Mouse (Mus musculus): ENCODE results near the gene Epha7. TPM values are rescaled to one million over a fixed set of nuclear protein-coding genes. Genes with fewer than 3 reads are reported as not detected.

Gene Epha7
- polyA plus RNA-seq, 1 experiment from 2014 or later: 46.1 TPM

DNA sequence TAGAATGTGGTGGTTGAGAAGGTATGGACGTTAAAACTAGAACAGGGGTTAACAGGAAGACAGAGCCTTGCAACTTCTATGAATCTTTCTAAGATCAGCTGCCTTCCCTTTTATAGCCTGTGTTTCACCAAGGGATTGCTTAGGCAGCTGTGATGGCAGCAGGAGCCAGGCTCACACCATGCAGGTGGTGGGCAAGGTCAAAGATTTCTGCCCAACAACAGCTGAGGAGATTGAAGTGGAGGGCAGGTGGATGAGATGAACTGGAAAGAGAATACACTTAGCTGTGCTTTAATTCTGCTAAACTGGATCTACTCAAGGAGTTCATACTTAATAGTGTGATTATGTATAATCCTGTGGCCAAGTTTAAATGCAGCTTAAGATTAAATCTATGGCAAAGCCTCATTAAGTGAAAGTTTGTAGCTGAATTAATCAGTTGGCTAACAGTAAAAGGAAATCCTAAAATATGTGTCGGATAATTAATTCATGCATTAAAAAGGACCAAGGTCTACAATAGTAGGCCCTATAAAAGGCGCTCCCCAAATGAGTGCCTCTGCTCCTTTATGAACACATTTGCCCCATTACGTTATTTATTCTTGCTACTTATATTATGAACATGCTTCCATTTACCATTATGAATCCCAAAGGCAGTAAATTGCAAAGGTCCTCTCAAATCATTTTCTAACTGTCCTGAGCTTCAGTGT, 89.2 kb downstream of the Epha7 start:
- Histone ChIP-seq H3K9me3 (no peaks in the 10 kb centered on the region), H3K4me2 (no peak overlapping the region), H3K4me3 (no peak overlapping the region), H3K9ac (no peak overlapping the region), H3K4me1 (no peaks in the 10 kb centered on the region), H3K27me3 (no peaks in the 10 kb centered on the region), H3K27ac (no peak overlapping the region), H3K36me3 (no peaks in the 10 kb centered on the region)
- 73% methylated on average over 4 of the region's 4 CpGs for WGBS
- no peak for ATAC-seq (ENCODE audit: insufficient number of reproducible peaks, low FRiP score, low TSS enrichment, low read depth)

DNA sequence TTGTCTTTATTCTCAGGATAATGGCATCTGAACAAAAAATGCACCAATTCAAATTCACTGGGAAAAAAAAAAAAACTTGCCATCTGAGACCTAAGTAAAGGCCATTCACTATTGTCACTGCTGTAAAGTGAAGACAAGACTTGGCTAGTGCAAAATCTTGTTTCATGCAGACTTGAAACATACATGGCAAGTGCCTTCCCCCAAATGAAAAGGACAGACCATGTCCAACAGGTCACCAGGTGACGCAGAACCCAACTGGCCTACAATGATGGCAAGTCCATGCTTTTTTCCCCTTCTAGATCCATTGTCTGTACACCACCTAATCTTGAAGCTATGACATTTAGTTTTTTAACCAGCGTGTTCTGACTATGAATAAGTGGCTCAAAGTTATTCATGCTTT, 94.1 kb downstream of the Epha7 start:
- no peaks in the 10 kb centered on the region for H3K27me3 ChIP-seq
- no peak overlapping the region for H3K27ac ChIP-seq
- 96% methylated on average over 2 of the region's 2 CpGs for WGBS
- no peaks in the 10 kb centered on the region for H3K36me3 ChIP-seq
- H3K9me3 ChIP-seq: no peaks in the 10 kb centered on the region
- H3K4me1 ChIP-seq: no peaks in the 10 kb centered on the region
- no peak for ATAC-seq (ENCODE audit: insufficient number of reproducible peaks, low FRiP score, low TSS enrichment, low read depth)
- no peak overlapping the region for H3K4me2 ChIP-seq
- H3K4me3 ChIP-seq: no peak overlapping the region
- no peak overlapping the region for H3K9ac ChIP-seq

DNA sequence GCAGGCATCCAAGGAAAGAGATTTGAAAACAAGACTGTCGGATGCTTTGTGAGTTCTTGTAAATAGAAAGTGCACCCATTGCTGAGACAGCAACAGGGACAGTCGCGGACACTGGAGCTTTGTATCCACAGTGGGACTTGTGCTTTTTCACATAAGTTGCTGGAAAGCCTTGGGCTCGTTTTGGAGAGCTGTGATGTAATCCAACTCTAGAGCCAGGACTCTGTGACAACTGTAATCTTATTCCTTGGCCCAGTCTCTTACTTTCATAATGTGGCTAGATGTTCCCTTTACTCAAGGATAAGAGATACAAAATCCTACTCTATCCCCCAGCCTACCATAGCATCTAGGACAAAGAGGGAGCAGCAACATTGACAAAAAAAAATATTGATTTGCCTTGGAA, 97.2 kb downstream of the Epha7 start:
- H3K4me2 ChIP-seq: no peak overlapping the region
- no peak overlapping the region for H3K4me3 ChIP-seq
- 70% methylated on average over 4 of the region's 4 CpGs for WGBS
- no peaks in the 10 kb centered on the region for H3K9me3 ChIP-seq
- no peaks in the 10 kb centered on the region for H3K4me1 ChIP-seq
- no peaks in the 10 kb centered on the region for H3K27me3 ChIP-seq
- ATAC-seq (ENCODE audit: insufficient number of reproducible peaks, low FRiP score, low TSS enrichment, low read depth): no peak
- no peaks in the 10 kb centered on the region for H3K36me3 ChIP-seq
- H3K27ac ChIP-seq: no peak overlapping the region
- H3K9ac ChIP-seq: no peak overlapping the region

DNA sequence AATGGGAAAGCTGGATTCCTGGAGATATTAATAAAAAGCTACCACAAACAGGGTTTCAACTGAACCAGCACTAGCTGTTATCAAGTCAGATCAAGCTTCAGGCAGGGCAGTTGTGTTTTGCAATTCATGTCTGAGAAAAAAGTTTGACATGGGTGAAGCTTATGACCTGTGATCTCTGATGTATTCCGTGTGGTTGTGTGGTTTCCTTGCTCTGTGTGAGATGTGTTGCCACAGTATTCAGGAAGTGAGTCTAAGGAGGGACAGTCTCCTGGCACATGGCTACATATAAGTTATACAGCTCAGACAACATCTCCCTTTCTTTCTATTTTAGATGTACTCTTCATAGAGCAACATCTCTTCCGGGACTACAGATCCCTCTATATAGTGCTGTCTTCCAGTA, 99.1 kb downstream of the Epha7 start:
- H3K9ac ChIP-seq: no peak overlapping the region
- 82% methylated on average over 2 of the region's 2 CpGs for WGBS
- no peaks in the 10 kb centered on the region for H3K36me3 ChIP-seq
- H3K27me3 ChIP-seq: no peaks in the 10 kb centered on the region
- no peak for ATAC-seq (ENCODE audit: insufficient number of reproducible peaks, low FRiP score, low TSS enrichment, low read depth)
- H3K4me3 ChIP-seq: no peak overlapping the region
- H3K27ac ChIP-seq: no peak overlapping the region
- H3K9me3 ChIP-seq: no peaks in the 10 kb centered on the region
- H3K4me1 ChIP-seq: no peaks in the 10 kb centered on the region
- H3K4me2 ChIP-seq: no peak overlapping the region

DNA sequence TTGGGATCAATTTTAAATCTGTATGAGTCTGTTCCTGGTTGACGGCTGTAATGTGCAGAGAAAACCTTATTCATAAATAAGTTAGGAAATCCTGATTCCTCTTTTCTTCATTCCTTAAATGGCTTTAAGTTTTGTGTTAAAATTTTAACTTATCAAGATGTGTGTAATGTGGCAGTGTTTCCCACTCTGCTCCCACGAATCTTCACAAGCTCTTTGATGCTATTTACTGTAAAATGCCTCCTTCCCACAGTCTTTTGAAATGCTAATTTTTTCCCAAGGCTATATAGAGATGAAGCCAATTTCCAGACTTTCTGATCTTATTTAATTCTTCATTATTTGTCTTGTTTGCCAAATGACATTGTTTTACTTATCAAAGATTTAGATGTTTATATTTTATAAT, 100.7 kb downstream of the Epha7 start:
- Histone ChIP-seq H3K27me3 (no peaks in the 10 kb centered on the region), H3K36me3 (no peaks in the 10 kb centered on the region), H3K9ac (no peak overlapping the region), H3K9me3 (no peaks in the 10 kb centered on the region), H3K4me3 (no peak overlapping the region), H3K27ac (no peak overlapping the region), H3K4me1 (no peaks in the 10 kb centered on the region), H3K4me2 (no peak overlapping the region)
- 50% methylated on average over 2 of the region's 2 CpGs for WGBS
- no peak for ATAC-seq (ENCODE audit: insufficient number of reproducible peaks, low FRiP score, low TSS enrichment, low read depth)

DNA sequence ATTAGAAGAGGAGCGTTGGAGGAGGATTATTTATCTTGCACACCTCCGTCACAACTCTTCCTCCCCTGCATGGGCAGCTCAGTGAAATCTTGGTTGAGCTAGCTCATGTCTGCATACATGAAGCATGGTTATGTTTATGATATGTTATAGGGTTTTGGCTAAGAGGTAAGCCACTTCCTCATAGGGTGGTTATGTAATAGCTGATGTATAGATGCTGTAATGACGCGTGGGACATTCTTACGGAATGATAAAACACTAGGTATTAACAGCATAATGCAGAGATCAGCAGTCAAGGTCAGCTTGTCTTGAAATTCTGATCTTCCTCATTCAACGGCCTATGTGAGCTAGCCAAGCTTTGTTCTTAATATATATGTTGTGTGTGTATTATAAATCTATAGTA, 107.7 kb downstream of the Epha7 start:
- H3K27me3 ChIP-seq: no peaks in the 10 kb centered on the region
- no peak overlapping the region for H3K27ac ChIP-seq
- H3K9ac ChIP-seq: no peak overlapping the region
- H3K9me3 ChIP-seq: no peaks in the 10 kb centered on the region
- H3K36me3 ChIP-seq: no peaks in the 10 kb centered on the region
- no peak overlapping the region for H3K4me3 ChIP-seq
- no peaks in the 10 kb centered on the region for H3K4me1 ChIP-seq
- H3K4me2 ChIP-seq: no peak overlapping the region
- WGBS: 88% methylated on average over 6 of the region's 6 CpGs
- no peak for ATAC-seq (ENCODE audit: insufficient number of reproducible peaks, low FRiP score, low TSS enrichment, low read depth)

DNA sequence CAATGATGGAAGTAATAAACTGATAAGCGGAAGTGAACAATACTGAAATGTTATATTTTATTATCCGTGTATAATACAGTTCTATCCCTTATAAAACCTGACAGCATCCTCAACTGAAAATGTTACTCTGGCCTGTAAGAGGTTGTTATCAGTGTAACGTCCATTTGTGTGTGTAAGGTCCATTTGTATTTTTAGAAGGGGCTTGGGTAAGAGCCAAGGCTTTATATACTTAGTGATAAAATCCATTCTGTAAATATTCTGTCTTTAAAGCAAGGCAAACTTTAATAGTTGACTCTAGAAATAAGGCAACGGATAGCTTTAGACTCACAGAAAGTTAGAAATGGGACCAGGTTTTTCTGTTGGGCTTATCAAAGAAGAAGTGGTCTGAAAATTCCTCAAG, 113.1 kb downstream of the Epha7 start:
- no peaks in the 10 kb centered on the region for H3K36me3 ChIP-seq
- no peak overlapping the region for H3K9ac ChIP-seq
- WGBS: 79% methylated on average over 4 of the region's 4 CpGs
- no peaks in the 10 kb centered on the region for H3K4me1 ChIP-seq
- no peaks in the 10 kb centered on the region for H3K9me3 ChIP-seq
- H3K4me2 ChIP-seq: no peak overlapping the region
- no peak for ATAC-seq (ENCODE audit: insufficient number of reproducible peaks, low FRiP score, low TSS enrichment, low read depth)
- H3K27me3 ChIP-seq: no peaks in the 10 kb centered on the region
- no peak overlapping the region for H3K4me3 ChIP-seq
- H3K27ac ChIP-seq: no peak overlapping the region

DNA sequence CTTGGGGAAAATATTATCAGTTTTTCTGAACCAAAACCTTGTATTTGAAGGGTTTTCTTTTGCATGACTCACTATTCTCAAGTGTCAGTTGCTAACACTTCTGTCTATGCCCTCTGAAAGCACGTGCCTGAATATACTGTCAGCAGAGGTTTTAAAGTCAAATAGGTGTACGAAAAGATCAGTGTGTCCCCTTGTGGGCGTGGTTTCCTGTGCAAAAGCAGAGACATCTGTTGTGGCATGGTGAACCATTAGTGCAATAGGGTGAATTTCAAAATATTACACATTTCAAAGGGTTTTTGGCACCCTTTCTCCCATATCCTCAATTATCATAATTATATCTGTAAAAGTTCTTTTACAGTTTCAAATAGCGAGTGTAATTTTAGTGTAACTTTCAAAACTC, 120.5 kb downstream of the Epha7 start:
- no peak for ATAC-seq (ENCODE audit: insufficient number of reproducible peaks, low FRiP score, low TSS enrichment, low read depth)
- 69% methylated on average over 4 of the region's 4 CpGs for WGBS
- no peak overlapping the region for H3K4me3 ChIP-seq
- no peaks in the 10 kb centered on the region for H3K36me3 ChIP-seq
- no peak overlapping the region for H3K9ac ChIP-seq
- no peaks in the 10 kb centered on the region for H3K9me3 ChIP-seq
- no peaks in the 10 kb centered on the region for H3K4me1 ChIP-seq
- no peaks in the 10 kb centered on the region for H3K27me3 ChIP-seq
- H3K27ac ChIP-seq: no peak overlapping the region
- H3K4me2 ChIP-seq: no peak overlapping the region

DNA sequence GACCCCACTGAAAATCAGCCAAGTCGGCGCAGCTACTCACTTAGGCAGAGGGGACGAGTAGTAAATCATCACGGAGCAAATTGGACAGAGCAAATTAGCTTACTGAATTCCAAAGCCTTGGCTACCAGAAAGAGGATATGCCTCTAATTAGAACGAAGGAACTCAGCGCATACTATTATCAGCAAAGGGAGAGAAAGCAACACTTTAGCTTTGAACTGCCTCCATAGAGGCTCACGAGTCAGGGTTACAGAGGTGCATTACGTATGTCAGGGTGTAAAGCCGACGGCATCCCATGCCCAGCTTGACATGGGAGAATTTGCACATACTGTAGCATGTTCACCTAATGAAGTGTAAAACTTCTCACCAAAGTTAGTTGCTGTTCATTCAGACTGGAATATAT, 121.9 kb downstream of the Epha7 start:
- Histone ChIP-seq H3K4me1 (no peaks in the 10 kb centered on the region), H3K9ac (no peak overlapping the region), H3K9me3 (no peaks in the 10 kb centered on the region), H3K4me2 (no peak overlapping the region), H3K27ac (no peak overlapping the region), H3K4me3 (no peak overlapping the region), H3K27me3 (no peaks in the 10 kb centered on the region), H3K36me3 (no peaks in the 10 kb centered on the region)
- 46% methylated on average over 10 of the region's 10 CpGs for WGBS
- no peak for ATAC-seq (ENCODE audit: insufficient number of reproducible peaks, low FRiP score, low TSS enrichment, low read depth)

DNA sequence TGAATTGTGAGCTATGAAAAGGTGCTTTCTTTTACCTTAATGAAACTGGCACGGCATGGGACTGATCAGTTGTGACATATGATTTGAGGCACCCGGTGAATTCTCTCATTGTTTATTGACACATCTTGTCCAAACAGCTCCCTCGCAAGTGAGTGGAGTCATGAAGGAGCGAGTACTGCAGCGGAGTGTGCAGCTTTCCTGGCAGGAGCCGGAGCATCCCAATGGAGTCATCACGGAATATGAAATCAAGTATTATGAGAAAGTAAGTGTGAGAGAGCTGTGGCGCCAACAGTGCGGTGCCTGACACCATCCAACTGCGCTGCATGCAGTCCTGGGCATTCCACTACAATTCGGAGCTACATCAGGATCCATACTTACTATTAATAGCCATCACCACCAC, 122.6 kb downstream of the Epha7 start:
- H3K4me2 ChIP-seq: no peak overlapping the region
- no peaks in the 10 kb centered on the region for H3K4me1 ChIP-seq
- H3K9me3 ChIP-seq: no peaks in the 10 kb centered on the region
- ATAC-seq (ENCODE audit: insufficient number of reproducible peaks, low FRiP score, low TSS enrichment, low read depth): no peak
- H3K27ac ChIP-seq: no peak overlapping the region
- H3K4me3 ChIP-seq: no peak overlapping the region
- H3K27me3 ChIP-seq: no peaks in the 10 kb centered on the region
- no peak overlapping the region for H3K9ac ChIP-seq
- 84% methylated on average over 11 of the region's 11 CpGs for WGBS
- H3K36me3 ChIP-seq: no peaks in the 10 kb centered on the region

DNA sequence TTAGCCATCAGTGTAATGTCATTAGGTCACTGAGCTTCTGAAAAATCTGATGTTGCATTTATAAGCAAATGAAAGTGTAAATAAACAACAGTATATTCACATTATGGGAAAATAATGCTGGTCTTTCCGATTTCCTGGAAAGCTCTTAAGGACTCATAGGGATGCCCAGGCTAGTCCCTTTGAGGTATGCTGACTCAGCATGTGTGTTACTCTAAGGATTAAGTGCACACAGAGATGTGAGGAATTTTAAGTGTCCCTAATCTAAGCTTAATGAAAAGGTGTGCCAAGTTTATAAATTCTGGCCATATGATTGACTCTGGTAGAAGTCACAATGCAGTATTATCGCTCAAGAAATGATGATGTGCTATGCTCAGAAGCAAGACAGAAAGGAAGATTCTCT, 127.8 kb downstream of the Epha7 start:
- Histone ChIP-seq H3K4me2 (no peak overlapping the region), H3K36me3 (no peaks in the 10 kb centered on the region), H3K27ac (no peak overlapping the region), H3K4me1 (no peaks in the 10 kb centered on the region), H3K9ac (no peak overlapping the region), H3K9me3 (no peaks in the 10 kb centered on the region), H3K27me3 (no peaks in the 10 kb centered on the region), H3K4me3 (no peak overlapping the region)
- ATAC-seq (ENCODE audit: insufficient number of reproducible peaks, low FRiP score, low TSS enrichment, low read depth): no peak
- 96% methylated on average over 2 of the region's 2 CpGs for WGBS

DNA sequence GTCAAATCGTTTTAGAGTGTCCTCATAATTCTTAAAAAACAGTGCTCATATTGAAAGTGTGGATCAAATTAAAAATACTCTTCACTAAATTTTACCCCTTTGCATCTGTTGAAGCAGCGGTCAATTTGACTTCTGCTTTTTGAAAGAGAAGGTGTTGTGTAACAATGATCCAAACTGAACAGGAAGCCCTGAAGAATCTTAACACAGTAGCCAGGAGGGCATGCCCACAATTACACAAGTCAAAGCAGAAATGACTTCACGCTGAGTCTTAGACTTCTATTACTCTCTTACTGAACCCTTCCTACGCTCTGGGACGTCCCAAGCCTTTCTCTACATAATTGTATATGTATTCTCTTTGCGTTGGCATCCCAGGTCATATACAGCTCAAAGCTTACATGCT, 131.3 kb downstream of the Epha7 start:
- Histone ChIP-seq H3K4me1 (no peaks in the 10 kb centered on the region), H3K9ac (no peak overlapping the region), H3K4me2 (no peak overlapping the region), H3K36me3 (peaks cover 3% of the 10 kb centered on the region; the same call in 1 of the 2 replicates), H3K27me3 (no peaks in the 10 kb centered on the region), H3K4me3 (no peak overlapping the region), H3K9me3 (no peaks in the 10 kb centered on the region), H3K27ac (no peak overlapping the region)
- no peak for ATAC-seq (ENCODE audit: insufficient number of reproducible peaks, low FRiP score, low TSS enrichment, low read depth)
- WGBS: 89% methylated on average over 6 of the region's 6 CpGs

Data from limb, embryonic 15.5 days (tissue).